Mouse (Mus musculus) lung, embryonic 16.5 days (tissue): ENCODE data around the gene Lrp10. TPM values are rescaled to one million over a fixed set of nuclear protein-coding genes. Genes with fewer than 3 reads are reported as not detected.

ENCODE experiments used
- ATAC-seq: fragments of 200-750 bp; cut with Nextera tagmentation; 2 replicates; pipeline ENCODE4 v1.8.0; 2017; ENCODE audit warnings: low read depth, mild to moderate bottlenecking, moderate library complexity
- H3K27ac ChIP-seq: fragments of 300-500 bp; sonication (generic); 2 replicates; pipeline ENCODE4 v1.5.1; 2014; ENCODE audit warnings: mild to moderate bottlenecking, control low read depth, low read length
- H3K27me3 ChIP-seq: fragments of 300-500 bp; sonication (generic); 2 replicates; pipeline ENCODE4 v1.6.1; 2014; ENCODE audit warnings: low read depth, low read length, mixed read lengths; ENCODE audit not compliant: control insufficient read depth, insufficient read depth
- H3K36me3 ChIP-seq: fragments of 300-500 bp; sonication (generic); 2 replicates; pipeline ENCODE4 v1.6.1; 2014; ENCODE audit warnings: low read length; ENCODE audit not compliant: control insufficient read depth, insufficient read depth
- H3K4me1 ChIP-seq: fragments of 300-500 bp; sonication (generic); replicated peaks from 2 replicates; pipeline ENCODE4 v1.6.1; 2014; ENCODE audit warnings: low read length, mixed read lengths; ENCODE audit not compliant: control insufficient read depth, insufficient read depth
- H3K4me2 ChIP-seq: fragments of 300-500 bp; sonication (generic); 2 replicates; pipeline ENCODE4 v1.6.1; 2014; ENCODE audit warnings: low read depth, low read length, control low read depth
- H3K4me3 ChIP-seq: fragments of 300-500 bp; sonication (generic); 2 replicates; pipeline ENCODE4 v1.5.1; 2014; ENCODE audit warnings: mild to moderate bottlenecking, low read length, control low read depth
- H3K9ac ChIP-seq: fragments of 300-500 bp; sonication (generic); 2 replicates; pipeline ENCODE4 v1.6.1; 2014; ENCODE audit warnings: low read length, control low read depth
- H3K9me3 ChIP-seq: fragments of 300-500 bp; sonication (generic); 2 replicates; pipeline ENCODE4 v1.6.1; 2016; ENCODE audit warnings: low read length; ENCODE audit not compliant: control insufficient read depth
- WGBS: fragments of 180-500 bp; shearing (Covaris S2); extraction: QIAGEN DNeasy Blood & Tissue Kit; methylation state at CpG from one replicate; pipeline ENCODE4 v1.1.7; 2014; 5-methylcytosine and 5-hydroxymethylcytosine counted together
- polyA plus RNA-seq: library from polyadenylated mRNA; unstranded; fragments of >200 nt; fragmentation: Nextera tagmentation; extraction: Ambion mirVana; gene quantifications from 2 replicates; pipeline ENCODE4 v1.2.1, GENCODE M21; 2015

Gene Lrp10
- polyA plus RNA-seq, 1 experiment from 2014 or later, result 61.9 TPM

GRCm38 (mm10) chr14:54426003-54426688, 37.8 kb upstream of the Lrp10 start:
- Histone ChIP-seq H3K4me1 (peaks cover 37% of the 10 kb centered on the region), H3K9me3 (no peaks in the 10 kb centered on the region), H3K36me3 (no peaks in the 10 kb centered on the region), H3K27ac (peak overlapping the region; percentile 92), H3K9ac (peak overlapping the region; percentile 84), H3K4me2 (peak overlapping the region; percentile 64), H3K27me3 (no peaks in the 10 kb centered on the region), H3K4me3 (peak overlapping the region; percentile 79)
- 29% methylated on average over 14 of the region's 14 CpGs for WGBS
- ATAC-seq, result peak; percentile 29; the same call in 1 of the 2 replicates

GRCm38 (mm10) chr14:54426689-54427398, 37.1 kb upstream of the Lrp10 start, which contains the start of gene Mrpl52:
Gene Mrpl52, plus strand, starts transcription at chr14:54426909.
- peak within 1 kb of the TSS; percentile 79 for H3K4me3 ChIP-seq
- H3K27ac ChIP-seq, result peak within 1 kb of the TSS; percentile 92
- peak; percentile 71 for ATAC-seq
- peak within 1 kb of the TSS; percentile 84 for H3K9ac ChIP-seq
- no peaks in the 10 kb centered on the region for H3K9me3 ChIP-seq
- H3K4me2 ChIP-seq, result peak within 1 kb of the TSS; percentile 72
- WGBS, result 0% methylated on average over 48 of the region's 48 CpGs
- no peaks in the 10 kb centered on the region for H3K27me3 ChIP-seq
- H3K36me3 ChIP-seq, result no peaks in the 10 kb centered on the region
- peaks cover 37% of the 10 kb centered on the region for H3K4me1 ChIP-seq

GRCm38 (mm10) chr14:54427696-54428095, 36.2 kb upstream of the Lrp10 start:
- ATAC-seq, result no peak
- Histone ChIP-seq H3K36me3 (no peaks in the 10 kb centered on the region), H3K4me1 (peaks cover 37% of the 10 kb centered on the region), H3K27ac (no peak overlapping the region), H3K27me3 (no peaks in the 10 kb centered on the region), H3K4me2 (peak overlapping the region; percentile 72), H3K9ac (no peak overlapping the region; the same call in 1 of the 2 replicates), H3K4me3 (peak overlapping the region; percentile 79), H3K9me3 (no peaks in the 10 kb centered on the region)
- 85% methylated on average over 7 of the region's 7 CpGs for WGBS

- H3K4me2 ChIP-seq, result no peak overlapping the region
- 69% methylated on average over 5 of the region's 5 CpGs for WGBS
- ATAC-seq, result no peak
- H3K27ac ChIP-seq, result no peak overlapping the region
- no peaks in the 10 kb centered on the region for H3K9me3 ChIP-seq
- peaks cover 42% of the 10 kb centered on the region for H3K4me1 ChIP-seq
- H3K4me3 ChIP-seq, result no peak overlapping the region
- H3K27me3 ChIP-seq, result no peaks in the 10 kb centered on the region
- no peaks in the 10 kb centered on the region for H3K36me3 ChIP-seq
- no peak overlapping the region for H3K9ac ChIP-seq
Observed at GRCm38 (mm10) chr14:54428421-54428820, 35.5 kb upstream of the Lrp10 start.

GRCm38 (mm10) chr14:54429332-54430093, 34.4 kb upstream of the Lrp10 start:
- Histone ChIP-seq H3K4me3 (no peak overlapping the region), H3K9me3 (no peaks in the 10 kb centered on the region)
- WGBS, result 42% methylated on average over 7 of the region's 7 CpGs

GRCm38 (mm10) chr14:54430406-54431145, 33.4 kb upstream of the Lrp10 start:
- H3K36me3 ChIP-seq, result peaks cover under 1% of the 10 kb centered on the region
- no peak for ATAC-seq
- peak overlapping the region; percentile 89 for H3K4me3 ChIP-seq
- peak overlapping the region; percentile 88 for H3K4me2 ChIP-seq
- 7% methylated on average over 18 of the region's 18 CpGs for WGBS
- H3K27me3 ChIP-seq, result no peaks in the 10 kb centered on the region
- peaks cover 57% of the 10 kb centered on the region for H3K4me1 ChIP-seq
- H3K9me3 ChIP-seq, result no peaks in the 10 kb centered on the region
- H3K9ac ChIP-seq, result peak overlapping the region; percentile 91
- H3K27ac ChIP-seq, result peak overlapping the region; percentile 99

More at GRCm38 (mm10) chr14:54429332-54430093, 34.4 kb upstream of the Lrp10 start:
- peak overlapping the region; percentile 88; the same call in 1 of the 2 replicates for H3K4me2 ChIP-seq
- H3K27me3 ChIP-seq, result no peaks in the 10 kb centered on the region
- peaks cover 52% of the 10 kb centered on the region for H3K4me1 ChIP-seq
- no peaks in the 10 kb centered on the region for H3K36me3 ChIP-seq
- H3K9ac ChIP-seq, result peak overlapping the region; percentile 91
- ATAC-seq, result no peak
- H3K27ac ChIP-seq, result peak overlapping the region; percentile 99

GRCm38 (mm10) chr14:54431334-54432077, 32.4 kb upstream of the Lrp10 start, which contains the start of gene Mmp14:
Gene Mmp14, plus strand, starts transcription at chr14:54431612.
- peaks cover 53% of the 10 kb centered on the region for H3K4me1 ChIP-seq
- WGBS, result under 1% methylated on average over 38 of the region's 49 CpGs
- peak within 1 kb of the TSS; percentile 88 for H3K4me2 ChIP-seq
- no peaks in the 10 kb centered on the region for H3K27me3 ChIP-seq
- H3K4me3 ChIP-seq, result peak within 1 kb of the TSS; percentile 89
- peak within 1 kb of the TSS; percentile 99 for H3K27ac ChIP-seq
- H3K36me3 ChIP-seq, result peaks cover 8% of the 10 kb centered on the region
- ATAC-seq, result peak; percentile 73
- no peaks in the 10 kb centered on the region for H3K9me3 ChIP-seq
- H3K9ac ChIP-seq, result peak within 1 kb of the TSS; percentile 91
